Comparison of ENCODE assay signal across 8 mouse cellular contexts in genomic region chrX:56454671-56455371, GRCm38 (mm10). TPM values are rescaled to one million over a fixed set of nuclear protein-coding genes. Genes with fewer than 3 reads are reported as not detected.
DNase-seq lines count a peak whose midpoint lies in the region; ATAC-seq and TF ChIP-seq lines count a peak whose summit lies in the region.

Gene Ints6l, plus strand, starts transcription at chrX:56454857.

- H3K9ac ChIP-seq in embryonic facial prominence, embryonic 14.5 days (ENCODE audit: low read depth, low read length) = peak within 1 kb of the TSS; percentile 81
- H3K9ac ChIP-seq in limb, embryonic 14.5 days (ENCODE audit: low read depth, low read length, severe bottlenecking) = peak within 1 kb of the TSS; percentile 84
- peak within 1 kb of the TSS; percentile 87 for H3K9ac ChIP-seq in midbrain, postnatal 0 days (replicated peaks; ENCODE audit: low read length, poor library complexity, severe bottlenecking)

- TF ChIP-seq POLR2A in limb, embryonic 14.5 days (IDR thresholded peaks at IDR 0.05; ENCODE audit: borderline replicate concordance, extremely low read depth, insufficient read depth, insufficient read length) = peak; percentile 90; the same call in 1 of the 2 replicates

- no peak for TF ChIP-seq CTCF in midbrain, postnatal 0 days (IDR thresholded peaks at IDR 0.05)

- H3K4me3 ChIP-seq in embryonic facial prominence, embryonic 14.5 days (ENCODE audit: low read depth, low read length) = peak within 1 kb of the TSS; percentile 53
- peak within 1 kb of the TSS; percentile 55 for H3K4me3 ChIP-seq in limb, embryonic 14.5 days (replicated peaks; ENCODE audit: low read length)
- H3K4me3 ChIP-seq in midbrain, postnatal 0 days (ENCODE audit: low read depth, low read length) = peak within 1 kb of the TSS; percentile 52

- WGBS in embryonic facial prominence, embryonic 14.5 days = 35% methylated on average over 16 of the region's 22 CpGs
- 25% methylated on average over 20 of the region's 22 CpGs for WGBS in limb, embryonic 14.5 days
- 22% methylated on average over 16 of the region's 22 CpGs for WGBS in midbrain, postnatal 0 days

- no peaks in the 10 kb centered on the region for H3K27me3 ChIP-seq in embryonic facial prominence, embryonic 14.5 days (replicated peaks; ENCODE audit: control insufficient read depth, insufficient read depth, low read length)
- H3K27me3 ChIP-seq in limb, embryonic 14.5 days (ENCODE audit: control insufficient read depth, insufficient read depth, low read length) = no peaks in the 10 kb centered on the region
- H3K27me3 ChIP-seq in midbrain, postnatal 0 days (ENCODE audit: insufficient read depth, low read length) = no peaks in the 10 kb centered on the region

- H3K9me3 ChIP-seq in embryonic facial prominence, embryonic 14.5 days (ENCODE audit: control insufficient read depth, low read length) = no peaks in the 10 kb centered on the region
- no peaks in the 10 kb centered on the region for H3K9me3 ChIP-seq in limb, embryonic 14.5 days (ENCODE audit: control insufficient read depth, low read length)
- no peaks in the 10 kb centered on the region for H3K9me3 ChIP-seq in midbrain, postnatal 0 days (ENCODE audit: low read length)

- peak within 1 kb of the TSS; percentile 51 for H3K4me2 ChIP-seq in embryonic facial prominence, embryonic 14.5 days (ENCODE audit: low read depth, low read length)
- H3K4me2 ChIP-seq in limb, embryonic 14.5 days (replicated peaks; ENCODE audit: low read depth, low read length, severe bottlenecking) = peak within 1 kb of the TSS; percentile 50
- H3K4me2 ChIP-seq in midbrain, postnatal 0 days (ENCODE audit: low read depth, low read length, poor library complexity, severe bottlenecking) = peak within 1 kb of the TSS; percentile 52

- DNase-seq in 3T3-L1 (ENCODE audit: low read depth, low spot score) = peak; percentile 78
- DNase-seq in adrenal gland, postnatal 4 days (ENCODE audit: low spot score in 2 of 2) = peak; percentile 24 to 46
- DNase-seq in embryonic facial prominence, embryonic 14.5 days (ENCODE audit: low spot score) = peak; percentile 95
- DNase-seq in heart, adult 8-10 months (ENCODE audit: low spot score) = peak; percentile 81
- DNase-seq in kidney, adult 9 months = peak; percentile 87
- DNase-seq in limb, embryonic 14.5 days (ENCODE audit: low spot score) = peak; percentile 87
- peak; percentile 92 for DNase-seq in midbrain, postnatal 0 days (ENCODE audit: low spot score)
- DNase-seq in spleen, postnatal 14 days (ENCODE audit: low spot score in 2 of 2) = peak; percentile 55 to 68

- no peaks in the 10 kb centered on the region for H3K4me1 ChIP-seq in embryonic facial prominence, embryonic 14.5 days (ENCODE audit: control insufficient read depth, insufficient read depth, low read length)
- H3K4me1 ChIP-seq in limb, embryonic 14.5 days (ENCODE audit: control insufficient read depth, insufficient read depth, low read length) = no peaks in the 10 kb centered on the region
- no peaks in the 10 kb centered on the region for H3K4me1 ChIP-seq in midbrain, postnatal 0 days (ENCODE audit: insufficient read depth, low read length)

- ATAC-seq in embryonic facial prominence, embryonic 14.5 days (ENCODE audit: low read depth) = peak; percentile 82
- peak; percentile 82 for ATAC-seq in limb, embryonic 14.5 days (ENCODE audit: low FRiP score, low read depth)
- peak; percentile 83 for ATAC-seq in midbrain, postnatal 0 days (ENCODE audit: low FRiP score)

- H3K27ac ChIP-seq in embryonic facial prominence, embryonic 14.5 days (replicated peaks; ENCODE audit: low read depth, low read length) = peak within 1 kb of the TSS; percentile 94
- peak within 1 kb of the TSS; percentile 94 for H3K27ac ChIP-seq in limb, embryonic 14.5 days (replicated peaks; ENCODE audit: low read depth, low read length)
- peak within 1 kb of the TSS; percentile 94 for H3K27ac ChIP-seq in midbrain, postnatal 0 days (ENCODE audit: low read depth, low read length)

- no peaks in the 10 kb centered on the region for H3K36me3 ChIP-seq in embryonic facial prominence, embryonic 14.5 days (ENCODE audit: control insufficient read depth, insufficient read depth, low read length)
- H3K36me3 ChIP-seq in limb, embryonic 14.5 days (ENCODE audit: control insufficient read depth, insufficient read depth, low read length) = no peaks in the 10 kb centered on the region
- H3K36me3 ChIP-seq in midbrain, postnatal 0 days (ENCODE audit: insufficient read depth, low read length) = no peaks in the 10 kb centered on the region

RNA-seq across cellular contexts. Expression of gene Ints6l, which starts in this region (rescaled TPM):
- total RNA-seq in adrenal gland, postnatal 4 days (2021) = 10 to 100 TPM; 47.1 to 60.3 TPM
- 28.0 and 30.9 TPM in 2 replicates for polyA plus RNA-seq in embryonic facial prominence, embryonic 14.5 days (2014; fragmentation: Nextera tagmentation; extraction: Ambion mirVana)
- 1 to 10 TPM; 3.8 to 6.9 (median 4.5) TPM for total RNA-seq in heart, adult 8-10 months (2022)
- polyA plus RNA-seq in limb, embryonic 14.5 days (2012; rRNA removed) = 88.7 and 104 TPM in 2 replicates
- 27.9 and 32.5 TPM in 2 replicates for polyA plus RNA-seq in limb, embryonic 14.5 days (2014; fragmentation: Nextera tagmentation; extraction: Ambion mirVana)
- 20.7 and 32.2 TPM in 2 replicates for total RNA-seq in midbrain, postnatal 0 days (2014; rRNA removed)
- polyA plus RNA-seq in midbrain, postnatal 0 days (2015; fragmentation: Nextera tagmentation; extraction: Ambion mirVana) = 12.1 and 14.0 TPM in 2 replicates

Comparison
In these comparisons a context has a peak if more than half of its experiments do, and no peak if none do; other contexts are left out.
1. Peak in every context shown above with its lines: DNase-seq, ATAC-seq, H3K4me3 ChIP-seq and H3K27ac ChIP-seq.
2. DNase-seq: peak in every context shown above with its lines; median percentile 95 in embryonic facial prominence, embryonic 14.5 days; 92 in midbrain, postnatal 0 days; 87 in kidney, adult 9 months; 87 in limb, embryonic 14.5 days; 81 in heart, adult 8-10 months; 78 in 3T3-L1; 62 in spleen, postnatal 14 days; 35 in adrenal gland, postnatal 4 days.